Mouse (Mus musculus): ENCODE results near the gene Anks1b. TPM values are rescaled to one million over a fixed set of nuclear protein-coding genes. Genes with fewer than 3 reads are reported as not detected.
A peak's percentile ranks its signal among the peaks of the same experiment; 100 is the strongest.

The Anks1b gene
- total RNA-seq, 2 experiments from 2014 or later, result 0.30 to 0.99 TPM

DNA sequence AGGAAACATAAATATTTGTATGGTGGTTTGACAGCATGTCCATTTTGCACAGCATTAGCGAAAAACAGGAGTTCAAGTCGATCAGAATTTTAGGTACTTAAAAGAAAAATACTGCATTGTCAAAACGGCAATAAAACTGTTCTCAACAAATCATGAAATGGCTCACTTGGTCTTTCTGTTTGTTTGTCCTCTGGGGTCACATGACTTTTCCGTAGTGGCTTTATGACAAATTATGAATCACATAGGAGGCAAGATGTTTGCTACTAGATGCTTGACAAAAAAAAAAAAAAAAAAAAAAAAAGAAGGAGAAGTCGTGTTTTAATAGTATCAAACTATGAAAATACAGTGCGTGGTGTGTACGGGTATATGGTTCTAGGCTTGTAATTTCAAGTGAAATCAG lies 495.7 kb downstream of the Anks1b start:
- no peak for DNase-seq (ENCODE audit: low spot score in 2 of 2)

- peak in 1 of 2 experiments; percentile 32 for DNase-seq (ENCODE audit: low spot score in 2 of 2)
Measured at GRCm38 (mm10) chr10:90370751-90371150, 497.4 kb downstream of the Anks1b start.

- DNase-seq (ENCODE audit: low spot score in 2 of 2), result peak; percentile 33 to 39
Measured at GRCm38 (mm10) chr10:90373469-90373868, 500.2 kb downstream of the Anks1b start.

DNA sequence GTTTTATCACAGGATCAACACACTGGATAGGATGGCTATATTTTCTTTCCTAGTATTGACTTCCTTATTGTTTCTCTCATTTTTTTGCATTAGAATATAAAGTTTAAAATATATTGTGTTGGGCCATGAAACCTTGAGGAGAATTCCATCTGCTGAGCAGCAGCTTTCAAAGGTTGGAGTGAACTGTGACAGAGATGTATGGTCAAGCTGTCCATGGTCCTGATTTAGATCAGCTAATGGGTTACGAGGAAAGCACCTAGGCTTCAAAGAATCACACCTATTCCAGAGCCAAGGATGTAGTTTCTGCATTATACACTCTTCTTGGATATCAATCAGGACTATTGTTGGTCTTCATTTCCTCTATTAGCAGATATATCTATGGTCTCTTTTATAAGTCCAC lies 503.3 kb downstream of the Anks1b start:
- no peak for DNase-seq (ENCODE audit: low spot score in 2 of 2)

- no peak for DNase-seq (ENCODE audit: low spot score in 2 of 2)
Measured at GRCm38 (mm10) chr10:90380062-90380461, 506.8 kb downstream of the Anks1b start.

DNA sequence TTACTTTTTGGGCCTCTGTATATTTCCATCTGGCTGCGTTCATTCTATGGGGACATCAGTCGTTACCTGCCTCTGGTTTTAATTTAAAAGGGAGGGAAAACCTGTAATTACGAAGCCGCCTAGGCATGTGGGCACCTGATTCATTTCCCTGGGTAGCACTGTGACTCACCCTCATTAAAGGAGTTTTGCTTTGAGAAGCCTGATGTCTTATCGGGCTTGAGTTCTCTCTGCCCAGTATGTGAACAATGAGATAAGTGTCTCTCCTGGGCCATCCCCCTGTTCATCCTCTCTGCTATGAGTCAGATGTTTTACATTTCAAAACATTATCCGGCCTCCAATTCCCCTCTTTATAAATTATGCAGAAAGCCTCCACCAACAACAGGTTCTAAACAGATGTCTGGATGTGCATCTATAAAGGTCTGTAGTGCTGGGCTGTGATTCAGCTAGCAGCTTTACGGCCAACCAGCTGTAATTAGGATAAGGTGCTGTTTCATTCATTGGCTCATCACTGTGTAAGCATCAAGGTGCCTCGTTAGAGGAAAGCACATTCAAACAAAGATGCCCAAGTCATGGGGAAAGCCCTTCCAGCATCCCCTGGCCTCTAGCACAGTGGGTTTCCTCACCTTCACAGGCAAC lies 507.5 kb downstream of the Anks1b start:
- no peak for DNase-seq (ENCODE audit: low spot score in 2 of 2)

DNA sequence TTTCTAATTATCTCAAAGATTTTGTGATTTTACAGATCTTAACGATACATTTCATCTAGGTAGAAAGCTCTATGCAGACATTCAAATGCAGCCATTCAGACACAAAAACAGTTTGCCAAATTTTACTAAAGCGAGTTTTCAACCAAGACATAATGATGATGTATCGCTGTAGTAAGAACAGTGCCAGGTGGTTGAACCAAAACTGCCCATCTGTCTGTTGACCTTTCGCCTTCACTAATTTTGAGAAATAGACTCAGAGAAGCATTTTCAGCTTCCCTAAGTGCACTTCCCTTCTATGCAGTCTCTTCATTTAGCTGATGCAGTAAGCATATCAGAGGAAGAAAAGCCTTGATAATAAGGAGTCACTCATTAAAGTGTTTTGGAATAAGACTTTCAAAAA lies 527.1 kb downstream of the Anks1b start:
- no peak for DNase-seq (ENCODE audit: low spot score in 2 of 2)

DNA sequence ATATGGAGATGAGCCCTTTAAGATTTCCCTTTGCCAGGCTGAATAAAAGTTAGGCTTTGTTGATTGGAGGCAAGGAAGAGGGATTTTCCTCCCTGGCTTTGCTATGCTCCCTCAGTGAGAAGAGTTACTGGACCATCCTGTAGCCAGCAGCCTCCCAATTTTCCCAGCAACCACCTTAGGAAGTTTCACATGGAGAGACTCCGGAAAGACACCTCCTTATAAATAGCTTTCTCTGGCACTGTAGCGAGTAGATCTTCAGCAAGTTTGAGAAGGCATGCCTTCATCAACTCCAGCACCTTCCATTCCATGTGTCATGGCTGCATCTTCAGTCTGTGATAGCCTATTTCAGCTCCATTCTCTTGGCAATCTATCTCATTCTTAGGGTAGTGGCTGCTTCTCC lies 535.2 kb downstream of the Anks1b start:
- DNase-seq (ENCODE audit: low spot score in 2 of 2), result no peak

GRCm38 (mm10) chr10:90431527-90431926 lies 558.2 kb downstream of the Anks1b start:
- no peak for DNase-seq (ENCODE audit: low spot score in 2 of 2)

DNA sequence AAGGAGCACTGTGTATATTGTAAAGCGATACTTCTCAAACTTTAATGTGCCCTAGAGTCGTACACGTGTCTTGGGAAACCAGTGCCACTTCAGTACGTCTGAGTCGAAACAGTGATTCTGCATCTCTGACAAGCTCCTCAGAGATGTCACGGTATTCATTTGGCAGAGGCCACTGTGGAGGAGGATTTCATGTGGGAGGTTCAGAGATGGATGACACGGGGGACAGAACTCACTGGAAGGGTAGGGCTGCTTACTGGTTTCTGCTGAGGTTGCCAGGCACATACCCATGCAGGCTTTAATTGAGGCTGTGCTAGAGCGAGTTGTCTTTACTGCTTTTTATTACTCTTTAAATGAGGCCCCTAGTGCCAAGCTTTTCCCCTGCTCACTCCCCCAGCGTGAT lies 558.7 kb downstream of the Anks1b start:
- DNase-seq (ENCODE audit: low spot score in 2 of 2), result no peak

DNA sequence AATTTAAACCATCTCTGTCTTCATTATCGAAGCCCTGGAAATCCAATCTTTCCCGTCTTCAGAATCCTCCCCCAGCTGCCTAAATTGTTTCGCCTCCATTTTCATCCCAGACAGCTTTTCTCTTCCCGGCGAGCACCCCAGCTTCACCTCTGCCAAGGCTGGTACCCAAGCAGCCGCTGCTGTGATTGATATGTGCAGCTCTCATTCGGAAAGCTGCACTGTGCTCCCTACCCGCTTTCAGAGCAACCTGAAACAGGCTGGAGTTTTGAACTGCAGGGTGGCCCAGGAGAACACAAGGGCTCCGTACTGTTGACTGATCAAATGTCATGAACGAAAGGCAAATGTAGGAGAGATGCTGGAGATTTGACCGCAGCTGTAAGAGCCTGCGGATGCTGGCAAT lies 559.2 kb downstream of the Anks1b start:
- no peak for DNase-seq (ENCODE audit: low spot score in 2 of 2)

GRCm38 (mm10) chr10:90441036-90441435 lies 567.7 kb downstream of the Anks1b start:
- DNase-seq (ENCODE audit: low spot score in 2 of 2), result no peak

DNA sequence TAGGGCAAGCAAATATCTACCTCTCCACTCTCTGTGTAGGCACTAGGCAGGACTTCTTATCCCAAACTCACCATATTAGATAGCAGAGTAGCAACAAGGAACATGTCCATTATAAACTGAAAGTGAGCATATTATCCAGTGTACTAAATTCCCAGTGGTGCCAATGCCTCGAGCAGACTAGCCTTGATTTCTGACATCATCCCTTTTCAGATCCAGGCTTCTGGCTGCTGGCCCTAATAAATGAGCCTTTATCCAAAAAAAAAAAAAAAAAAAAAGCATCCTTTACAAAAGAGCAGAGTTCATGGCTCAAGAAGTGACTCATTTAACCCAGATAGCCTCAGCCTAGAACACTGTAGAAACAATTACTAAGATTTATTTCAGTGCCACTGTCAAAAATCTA lies 568.3 kb downstream of the Anks1b start:
- no peak for DNase-seq (ENCODE audit: low spot score in 2 of 2)

DNA sequence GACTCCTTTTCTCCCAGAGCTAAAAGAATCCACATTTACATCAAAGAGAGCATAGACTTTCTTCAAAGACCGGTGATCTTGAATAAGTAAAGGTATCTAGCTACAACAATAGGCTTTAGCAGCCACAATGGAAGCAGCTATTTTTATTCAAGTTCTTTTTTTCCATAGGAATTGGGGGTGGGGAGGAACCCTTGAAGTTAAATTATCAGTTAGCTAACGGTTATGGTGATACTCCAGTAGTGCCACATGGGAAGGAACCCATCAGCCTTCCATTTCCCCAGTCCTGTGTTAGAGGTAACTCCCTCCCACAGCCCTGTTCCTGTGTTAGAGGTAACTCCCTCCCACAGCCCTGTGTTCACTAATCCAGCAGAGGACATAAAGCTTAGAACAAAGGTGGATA lies 591.6 kb downstream of the Anks1b start:
- DNase-seq (ENCODE audit: low spot score in 2 of 2), result no peak

DNA sequence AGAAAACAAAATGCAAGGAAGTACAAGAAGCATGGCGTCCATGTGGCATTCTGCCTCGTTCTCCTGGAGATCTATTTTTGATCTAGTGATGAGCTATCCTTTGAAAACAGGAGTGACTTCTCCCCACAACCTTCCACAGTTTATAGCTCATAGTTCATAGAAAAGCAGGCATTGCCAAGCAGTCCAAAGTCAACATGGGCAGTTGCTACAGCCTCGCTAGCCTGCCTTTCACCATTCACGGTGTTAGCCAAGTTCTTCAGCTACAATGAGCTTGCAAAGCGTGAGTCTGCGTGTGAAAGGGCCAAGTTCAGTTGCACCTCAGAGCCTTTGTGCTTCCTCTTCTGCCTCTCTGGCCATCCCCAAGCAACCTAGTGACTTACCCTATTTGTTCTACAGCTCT lies 592.1 kb downstream of the Anks1b start:
- DNase-seq (ENCODE audit: low spot score in 2 of 2), result no peak

- no peak for DNase-seq (ENCODE audit: low spot score in 2 of 2)
Measured at GRCm38 (mm10) chr10:90467546-90467945, 594.2 kb downstream of the Anks1b start.

DNA sequence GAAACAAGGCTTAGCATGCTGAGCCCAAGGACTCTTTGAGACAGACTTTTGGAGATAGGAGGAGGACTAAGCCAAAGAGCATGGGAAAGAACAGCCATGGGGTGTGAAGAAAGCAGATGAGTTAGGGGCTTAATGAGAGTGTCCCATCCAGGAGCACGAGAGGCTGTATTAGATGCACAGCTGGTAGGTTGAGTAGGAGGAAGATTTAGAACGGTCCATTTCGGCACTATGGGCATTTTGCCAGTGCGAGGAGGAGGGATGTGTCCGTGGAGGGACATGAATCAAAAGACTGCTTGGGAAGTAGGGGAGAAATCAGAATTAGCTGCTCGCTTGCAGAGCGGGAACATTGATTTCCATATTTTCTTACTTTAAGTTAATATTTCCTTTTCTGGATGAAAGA lies 620.1 kb downstream of the Anks1b start:
- peak; percentile 3 to 19 for DNase-seq (ENCODE audit: low spot score in 2 of 2)

DNA sequence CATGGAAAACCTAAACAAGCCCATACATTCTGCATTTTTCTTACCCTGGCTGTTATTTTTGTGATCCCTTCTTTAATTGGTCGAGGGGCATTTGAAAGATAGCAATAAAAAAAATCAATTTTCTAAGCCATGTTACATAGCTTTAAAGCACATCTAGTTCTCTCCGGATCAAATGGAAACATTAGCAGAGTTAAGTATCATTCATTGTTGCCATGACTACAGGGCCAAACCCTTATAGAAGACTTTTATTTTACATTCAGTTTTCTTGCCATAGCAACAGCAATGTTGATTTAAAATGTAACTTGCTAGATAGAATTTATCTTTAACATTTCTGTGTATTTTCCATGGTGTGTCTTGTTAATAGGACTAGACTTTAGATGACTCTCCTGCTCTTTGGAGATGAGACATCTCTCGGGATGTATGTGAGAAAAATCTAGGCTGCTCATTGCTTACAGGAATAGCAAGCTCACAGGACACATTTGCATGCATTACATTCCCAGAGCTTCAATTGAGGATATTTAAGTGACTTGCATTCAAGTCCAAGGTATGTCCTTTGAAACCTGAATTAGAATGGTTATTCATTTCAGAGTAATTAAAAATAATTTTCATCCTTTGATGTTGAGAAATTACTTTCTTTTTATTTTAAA lies 620.8 kb downstream of the Anks1b start:
- DNase-seq (ENCODE audit: low spot score in 2 of 2), result no peak

DNA sequence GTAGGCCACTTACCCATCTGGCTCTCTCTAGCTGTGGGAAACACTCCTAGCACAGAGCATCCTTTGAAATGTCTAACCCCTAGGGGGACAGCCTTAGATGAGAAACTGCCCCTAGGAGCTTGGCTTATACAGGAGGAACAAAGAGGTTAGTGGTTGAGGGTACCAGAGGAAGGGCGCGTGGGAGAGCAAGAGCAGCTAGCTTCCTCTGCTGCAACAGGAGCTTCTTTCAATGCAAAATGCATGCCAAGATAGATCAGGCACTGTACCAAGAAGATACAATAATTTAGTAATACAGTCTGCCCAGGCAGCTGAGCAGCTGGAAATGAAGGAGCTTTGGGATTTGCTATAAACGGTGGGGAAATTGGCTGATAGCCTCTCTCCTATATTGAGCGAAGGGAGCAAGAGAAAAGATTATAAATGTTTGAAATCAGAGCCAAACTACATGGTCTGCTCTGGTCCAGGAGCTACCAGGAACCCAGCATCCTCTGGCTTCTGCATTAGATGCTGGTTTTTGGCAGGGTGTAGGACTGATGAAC lies 621.7 kb downstream of the Anks1b start:
- DNase-seq (ENCODE audit: low spot score in 2 of 2), result no peak

DNA sequence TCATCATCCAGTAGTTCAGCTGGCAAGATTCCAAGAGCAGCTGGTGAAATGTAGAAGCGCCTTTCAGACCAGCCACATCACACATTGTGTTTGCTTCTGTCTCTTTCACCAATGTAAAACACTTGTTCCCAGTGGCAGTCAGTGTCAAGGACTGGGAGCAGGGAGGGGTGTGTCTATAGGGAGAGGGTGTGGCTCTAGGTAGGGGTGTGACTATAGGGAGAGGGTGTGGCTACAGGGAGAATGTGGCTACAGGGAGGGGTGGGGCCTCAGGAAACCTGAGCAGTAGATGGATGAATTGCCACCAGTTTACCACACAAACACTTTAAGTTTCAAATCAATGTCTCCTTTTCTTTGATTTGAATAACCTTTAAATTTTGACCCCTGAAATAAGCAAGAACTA lies 634.3 kb downstream of the Anks1b start:
- no peak for DNase-seq (ENCODE audit: low spot score in 2 of 2)

GRCm38 (mm10) chr10:90512801-90513200 lies 639.5 kb downstream of the Anks1b start:
- DNase-seq (ENCODE audit: low spot score in 2 of 2), result no peak

DNA sequence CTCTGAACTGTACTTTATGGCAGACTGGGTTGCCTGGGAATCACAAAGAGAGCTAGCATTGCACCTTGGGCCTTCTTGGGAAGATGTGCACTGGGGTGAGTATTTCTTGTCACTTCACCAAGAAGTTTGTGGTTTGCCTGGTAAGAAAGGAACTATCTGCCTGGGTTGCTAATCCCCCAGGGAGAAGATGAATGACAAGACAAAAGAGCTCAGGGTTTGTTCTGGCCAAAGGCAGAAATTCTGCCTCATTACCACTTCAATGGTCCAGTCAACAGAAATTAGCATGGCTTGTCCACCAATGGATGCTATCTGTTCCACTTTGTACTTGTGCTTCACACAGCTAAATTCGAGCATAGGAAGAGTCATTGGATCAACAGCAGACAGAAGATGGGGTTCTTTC lies 658.5 kb downstream of the Anks1b start:
- no peak for DNase-seq (ENCODE audit: low spot score in 2 of 2)

DNA sequence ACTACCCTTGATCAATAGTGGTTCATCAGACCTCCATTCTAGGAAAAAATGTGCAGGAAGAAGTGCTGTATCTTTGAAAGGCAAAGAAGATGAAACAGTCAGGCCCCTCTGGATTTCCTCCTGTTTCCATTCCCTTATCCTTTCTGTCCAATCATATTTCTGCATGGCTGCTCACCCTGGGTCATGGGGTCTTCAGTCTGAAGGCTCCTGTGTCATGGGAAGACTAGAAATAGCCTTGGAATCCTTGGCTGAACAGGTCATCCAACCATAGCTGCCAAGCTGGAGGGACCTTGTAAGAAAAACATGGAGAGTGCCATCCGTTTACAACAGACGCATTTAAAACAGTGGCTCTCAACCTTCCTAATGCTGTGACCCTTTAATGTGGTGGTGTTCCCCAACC lies 662.1 kb downstream of the Anks1b start:
- DNase-seq (ENCODE audit: low spot score in 2 of 2), result no peak
